Mouse (Mus musculus) heart, postnatal 14 days (tissue): ENCODE measurements around the gene AL607142.1. TPM values are rescaled to one million over a fixed set of nuclear protein-coding genes. Genes with fewer than 3 reads are reported as not detected.

Experiments used
- DNase-seq, 2 experiments: peaks; one replicate each; pipeline ENCODE4 v3.0.0; 2021 to 2022
- intact Hi-C: fragments of 180-260 bp; cut with DNase I; formaldehyde crosslinking; loops from one replicate; pipeline ENCODE4 v1.15.1; 2025
- total RNA-seq, 2 experiments: library from RNA; stranded (reverse); gene quantifications; 2 replicates each; pipeline ENCODE4 v1.2.3; 2021

Gene AL607142.1
- total RNA-seq, 2 experiments from 2014 or later = not detected

DNA sequence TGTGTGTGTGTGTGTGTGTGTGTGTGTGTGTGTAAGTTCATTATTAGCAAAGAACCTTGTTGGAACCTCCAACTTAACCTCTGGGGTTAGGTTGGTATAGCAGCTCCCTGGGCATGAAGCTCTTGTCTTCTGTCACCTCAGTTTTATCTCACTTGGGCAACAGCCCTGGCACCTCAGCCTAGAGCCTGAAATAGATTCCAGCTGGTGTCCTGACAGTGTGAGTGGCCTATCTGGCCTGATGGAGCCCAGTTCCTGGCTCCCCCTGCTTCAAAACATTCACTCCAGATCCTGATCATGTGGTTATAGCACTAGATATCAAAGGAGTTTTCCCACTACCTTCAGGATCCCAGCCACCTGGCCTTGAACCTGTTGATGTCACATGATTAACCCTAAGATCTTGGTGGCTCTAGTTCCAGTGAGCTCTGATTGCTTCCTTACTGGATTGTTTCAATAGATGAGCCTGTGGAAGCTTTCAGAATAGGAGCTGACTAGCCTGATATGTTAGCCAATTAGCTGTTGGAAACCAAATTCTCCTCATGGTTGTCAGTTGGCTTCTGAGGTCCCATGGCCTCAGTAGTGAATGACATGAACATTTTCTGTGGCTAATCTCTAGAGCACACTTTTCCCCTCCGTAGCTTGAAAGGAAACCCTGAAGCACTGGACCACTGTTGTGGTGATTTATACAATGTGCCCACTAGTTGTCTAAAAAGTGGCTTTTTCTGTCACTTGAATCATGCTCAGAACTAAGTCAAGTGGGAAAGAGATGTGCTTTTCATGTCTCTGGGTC, 27.4 kb downstream of the AL607142.1 start:
- intact Hi-C loops = no loop called here
- peak; percentile 44 to 75 for DNase-seq

DNA sequence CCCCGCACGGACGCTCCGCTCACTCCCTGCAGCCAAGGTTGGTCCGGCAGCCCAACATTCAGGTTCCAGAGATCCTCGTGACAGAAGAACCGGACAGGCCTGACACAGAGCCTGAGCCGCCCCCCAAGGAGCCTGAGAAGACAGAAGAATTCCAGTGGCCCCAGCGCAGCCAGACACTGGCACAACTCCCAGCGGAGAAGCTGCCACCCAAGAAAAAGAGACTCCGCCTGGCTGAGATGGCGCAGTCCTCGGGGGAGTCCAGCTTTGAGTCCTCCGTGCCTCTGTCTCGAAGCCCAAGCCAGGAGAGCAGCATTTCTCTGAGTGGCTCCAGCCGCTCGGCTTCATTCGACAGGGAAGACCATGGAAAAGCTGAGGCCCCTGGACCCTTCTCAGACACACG, 32.1 kb downstream of the AL607142.1 start:
- intact Hi-C loops = no loop called here
- DNase-seq = no peak

DNA sequence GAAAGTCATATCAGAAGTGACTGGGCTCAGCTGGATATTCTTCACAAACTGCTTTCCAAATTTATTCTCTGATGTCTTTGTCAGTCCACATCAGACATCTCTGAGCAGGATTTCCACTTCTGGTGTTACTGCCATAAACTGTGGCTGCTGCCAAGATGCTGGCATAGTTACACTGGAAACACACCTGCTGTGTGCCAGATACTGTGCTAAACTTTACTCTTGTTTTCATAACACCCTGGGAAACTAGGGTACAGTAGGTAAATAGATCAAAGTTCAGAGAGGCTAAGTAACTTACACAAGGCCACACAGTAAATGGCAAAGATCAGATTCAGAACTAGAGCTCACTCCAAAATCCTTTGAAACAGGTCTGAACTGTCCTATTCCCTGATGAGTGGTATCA, 36.4 kb downstream of the AL607142.1 start:
- intact Hi-C loops = loop anchor here (5.0 to 10.0 kb wide), 2 partner anchors 134 to 466 kb away; partner anchors contain the start of gene Guca2a
- no peak for DNase-seq

DNA sequence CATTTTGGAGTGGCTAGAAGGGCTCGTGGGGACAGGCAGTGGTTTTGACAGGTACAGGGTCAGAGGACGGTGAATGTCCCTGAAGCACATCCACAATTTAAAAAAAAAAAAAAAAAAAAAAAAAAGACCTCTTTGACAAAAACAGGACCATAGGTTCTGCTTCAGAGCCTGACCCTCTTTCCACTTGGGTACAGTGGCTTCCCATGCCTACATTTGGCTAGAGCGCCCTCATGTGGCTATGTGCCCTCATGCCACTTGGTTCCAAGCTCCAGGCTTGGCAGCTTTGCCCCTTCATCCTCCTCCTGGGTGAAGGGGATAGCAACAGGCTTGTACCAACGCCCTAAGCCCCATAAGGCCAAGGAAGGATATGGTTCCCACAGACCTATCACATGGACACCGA, 39.8 kb downstream of the AL607142.1 start:
- intact Hi-C loops = loop anchor here (5.0 to 10.0 kb wide), 2 partner anchors 137 to 470 kb away; partner anchors contain the start of gene Guca2a
- peak; percentile 78 to 87 for DNase-seq

DNA sequence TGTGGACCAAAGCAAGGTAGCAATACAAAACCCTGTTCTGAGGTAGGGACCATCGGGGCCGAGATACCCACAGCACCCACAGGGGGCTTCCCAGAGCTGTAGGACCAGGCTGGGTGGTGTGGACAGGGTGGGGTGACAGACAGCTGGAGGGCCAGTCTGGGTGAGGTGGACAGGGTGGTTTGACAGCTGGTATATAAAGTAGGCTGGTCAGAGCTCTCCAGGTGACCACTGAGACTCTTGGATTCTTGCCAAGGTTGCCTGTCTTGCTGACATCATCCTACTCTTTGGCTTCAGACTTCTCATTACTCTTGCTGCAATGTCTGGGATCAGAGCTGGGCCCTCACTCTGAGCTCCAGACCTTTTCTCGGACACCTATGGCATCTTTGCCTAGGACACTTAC, 41.6 kb downstream of the AL607142.1 start:
- intact Hi-C loops = loop anchor here (2.0 to 10.0 kb wide), 3 partner anchors 190 to 472 kb away; partner anchors contain the start of gene Guca2a
- no peak for DNase-seq

DNA sequence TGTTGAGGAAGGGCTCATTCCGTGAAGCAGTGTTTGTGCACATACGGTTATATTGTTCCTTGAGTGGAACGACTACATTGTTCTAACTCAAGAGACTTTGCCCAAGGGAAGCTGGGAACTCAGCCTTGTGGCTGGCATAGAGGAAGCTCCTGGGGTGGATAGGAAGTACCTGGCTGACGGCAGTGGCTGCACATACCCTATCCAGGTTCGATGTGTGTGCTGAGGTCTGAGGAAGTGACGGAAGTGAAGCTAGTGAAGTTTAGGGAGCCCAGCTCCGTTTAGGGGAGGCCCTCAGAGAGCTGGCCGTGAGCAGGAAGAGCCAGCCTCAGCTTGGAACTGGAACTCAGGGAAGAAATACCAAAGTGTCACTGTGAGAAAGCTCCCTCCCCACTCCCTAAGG, 43.0 kb downstream of the AL607142.1 start:
- intact Hi-C loops = loop anchor here (2.0 to 10.0 kb wide), 3 partner anchors 191 to 473 kb away; partner anchors contain the start of gene Guca2a

DNA sequence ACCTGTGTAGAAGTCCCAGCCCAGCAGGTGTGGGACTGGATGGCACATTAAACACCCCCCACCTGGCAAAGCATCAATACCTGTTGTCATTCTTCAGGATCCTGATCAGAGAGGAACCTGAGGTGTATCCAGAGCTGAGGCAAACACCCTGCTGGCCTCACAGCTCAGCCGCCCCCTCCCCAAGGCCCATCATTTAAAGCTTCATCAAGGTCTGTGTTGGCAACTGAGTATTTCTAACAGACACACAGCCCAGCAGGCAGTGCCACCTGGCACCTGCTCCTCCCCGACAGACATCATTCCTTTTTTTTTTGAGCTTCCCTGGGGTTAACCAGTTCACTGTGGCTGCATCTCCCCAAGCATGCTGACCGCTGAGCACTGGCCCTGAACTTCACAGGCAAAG, 50.7 kb downstream of the AL607142.1 start:
- intact Hi-C loops = no loop called here
- DNase-seq = no peak

More for the DNA sequence above, 43.0 kb downstream of the AL607142.1 start:
- no peak for DNase-seq

DNA sequence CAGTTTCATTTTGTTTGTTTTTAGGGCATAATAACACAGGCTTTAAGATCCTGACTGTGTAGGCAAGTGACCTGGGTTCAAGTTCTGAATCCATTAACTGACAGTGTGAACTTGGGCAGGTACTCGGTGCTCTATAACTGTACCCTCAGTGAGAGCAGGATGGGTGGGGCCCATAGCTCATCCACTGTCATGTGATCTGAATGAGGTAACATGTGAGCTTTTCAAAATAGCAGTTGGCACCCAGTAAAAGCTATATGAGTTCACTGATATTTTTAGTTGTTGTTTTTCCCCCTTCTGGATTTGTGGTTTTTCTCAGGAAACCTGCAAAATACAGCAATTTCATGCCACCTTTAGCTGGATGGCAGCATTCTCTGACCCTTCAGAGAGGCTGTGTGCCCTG, 51.5 kb downstream of the AL607142.1 start:
- intact Hi-C loops = no loop called here

DNA sequence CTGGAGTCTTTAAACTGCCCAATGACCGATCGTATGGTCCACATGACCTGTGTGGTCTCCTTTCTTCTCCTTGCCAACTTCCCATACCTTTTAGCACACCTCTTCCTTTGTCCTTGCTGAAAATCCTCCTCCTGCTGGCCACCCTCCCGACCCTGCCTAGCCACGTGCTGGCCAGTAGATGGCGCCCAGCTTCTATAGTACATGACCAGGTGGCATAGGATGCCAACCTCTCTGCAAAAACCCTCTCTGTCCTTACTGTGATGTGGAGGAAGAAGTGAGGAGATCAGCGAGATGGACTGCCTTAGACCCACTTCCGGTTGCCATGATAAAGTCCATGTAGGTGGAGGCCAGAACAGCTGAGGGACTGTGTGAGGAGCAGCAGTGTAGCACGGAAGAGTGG, 55.5 kb downstream of the AL607142.1 start:
- peak; percentile 68 to 81 for DNase-seq
- intact Hi-C loops = loop anchor here (2.0 to 5.0 kb wide), 2 partner anchors 67 to 262 kb away; no protein-coding TSS in a partner anchor

More for the DNA sequence above, 51.5 kb downstream of the AL607142.1 start:
- DNase-seq = no peak

DNA sequence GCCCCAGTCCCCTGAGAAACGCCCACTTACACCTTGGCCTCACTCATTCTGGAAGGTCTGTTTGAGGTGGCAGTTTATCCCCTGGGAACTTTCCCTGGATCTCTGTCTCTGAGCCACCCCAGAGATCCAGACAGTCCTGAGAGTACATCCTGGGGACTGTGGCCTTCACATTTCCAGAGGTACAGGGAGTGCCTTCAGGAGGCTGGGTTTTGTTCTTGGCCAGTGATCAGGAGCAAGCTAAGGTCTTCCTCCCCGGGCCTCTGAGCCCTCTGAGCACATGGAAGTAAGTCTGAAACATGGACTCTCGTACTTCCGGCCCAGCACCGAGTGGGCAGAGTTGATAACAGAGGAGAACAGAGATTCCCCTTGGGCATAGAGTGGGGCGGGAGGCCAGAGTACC, 59.9 kb downstream of the AL607142.1 start:
- intact Hi-C loops = loop anchor here (5.0 kb wide), 2 partner anchors 207 to 258 kb away; no protein-coding TSS in a partner anchor
- no peak for DNase-seq

DNA sequence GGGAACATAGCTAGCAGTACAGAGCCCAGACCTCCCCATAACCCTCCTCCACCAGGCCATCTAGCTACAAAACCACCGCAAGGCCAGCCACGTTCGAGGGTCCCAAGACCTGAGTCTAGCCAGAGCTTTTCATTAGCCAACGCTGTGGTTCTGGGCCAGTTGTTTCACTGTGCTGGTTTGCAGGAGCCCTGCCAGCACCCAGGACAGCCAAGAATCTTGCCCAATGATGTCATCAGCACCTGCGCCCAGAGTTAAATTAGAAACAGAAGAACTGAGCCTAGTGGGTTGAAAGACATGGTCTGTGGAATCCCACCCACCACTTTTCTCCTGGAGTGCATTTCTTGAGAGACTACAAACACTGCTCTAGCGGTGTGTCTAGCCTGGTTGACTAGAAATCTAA, 61.3 kb downstream of the AL607142.1 start:
- intact Hi-C loops = loop anchor here (5.0 kb wide), 1 partner anchor 209 kb away; no protein-coding TSS in a partner anchor
- DNase-seq = peak; percentile 49 to 69

DNA sequence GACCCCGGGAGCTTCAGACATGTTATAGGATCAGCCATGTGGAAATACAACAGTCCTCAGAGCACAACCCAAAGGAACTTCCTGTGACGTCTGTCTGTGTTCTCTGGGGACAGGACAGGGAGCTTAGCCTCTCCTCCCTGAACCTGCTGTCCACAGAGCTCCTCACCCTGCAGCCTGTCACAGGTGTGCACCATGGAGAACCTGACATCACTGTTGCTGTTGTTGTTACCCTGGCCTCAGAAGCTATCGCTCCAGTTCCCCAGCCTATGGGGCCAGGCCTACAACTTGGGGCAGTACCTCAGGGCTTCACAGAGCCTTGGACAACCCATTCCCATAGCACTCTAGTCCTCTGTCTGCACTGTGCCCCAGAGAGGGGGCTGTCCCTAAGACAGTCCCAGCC, 62.5 kb downstream of the AL607142.1 start:
- no peak for DNase-seq
- intact Hi-C loops = loop anchor here (5.0 kb wide), 1 partner anchor 210 kb away; no protein-coding TSS in a partner anchor

DNA sequence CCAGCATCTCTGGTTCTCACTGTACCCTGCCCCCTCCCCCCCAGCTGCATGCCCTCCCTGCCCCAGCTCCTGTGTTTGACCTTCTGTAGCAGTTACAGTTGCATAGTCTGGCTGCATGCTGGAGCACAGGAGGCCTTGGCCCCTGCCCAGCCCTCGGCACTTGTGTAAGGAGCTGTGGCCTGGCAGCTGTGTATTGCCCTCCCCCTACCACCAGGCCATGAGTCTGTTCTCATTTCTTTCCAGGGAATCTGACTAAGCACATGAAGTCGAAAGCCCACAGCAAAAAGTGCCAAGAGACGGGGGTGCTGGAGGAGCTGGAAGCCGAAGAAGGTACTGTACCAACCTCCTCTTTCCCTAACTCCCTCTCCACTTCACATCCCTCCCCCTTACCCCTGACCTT, 63.2 kb downstream of the AL607142.1 start:
- intact Hi-C loops = loop anchor here (5.0 kb wide), 1 partner anchor 211 kb away; no protein-coding TSS in a partner anchor
- DNase-seq = peak; percentile 64 to 76

DNA sequence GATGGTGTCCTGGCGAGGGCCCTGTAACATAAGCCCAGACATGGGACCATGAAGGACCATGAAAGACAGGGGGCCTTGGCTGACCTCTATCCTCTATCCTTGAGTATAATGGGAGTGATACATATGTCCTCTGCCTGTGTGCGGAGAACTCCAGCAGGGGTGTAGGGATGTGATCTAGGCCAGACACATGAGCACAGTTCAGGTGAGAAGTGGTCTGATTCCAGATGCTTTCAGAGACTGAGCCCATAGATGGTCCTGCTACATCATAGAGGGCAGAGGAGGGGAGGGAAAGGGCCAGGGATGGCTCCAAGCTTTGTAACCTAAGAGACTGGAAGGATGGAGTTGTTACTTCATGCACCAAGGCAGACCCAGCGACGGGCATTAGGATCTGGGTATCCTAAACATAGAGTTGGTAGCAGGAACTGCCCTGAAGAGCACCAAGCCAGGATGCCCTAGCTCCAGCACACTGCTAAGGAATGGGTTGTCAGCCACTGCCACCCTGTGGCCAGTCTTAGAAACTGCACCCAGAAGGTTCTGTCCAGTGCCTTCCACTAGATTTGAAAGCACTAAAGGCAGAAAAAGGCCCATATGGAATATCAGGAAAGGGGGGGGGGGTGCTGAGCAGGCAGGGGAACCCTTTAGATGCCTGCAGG, 64.6 kb downstream of the AL607142.1 start:
- intact Hi-C loops = loop anchor here (5.0 kb wide), 1 partner anchor 212 kb away; no protein-coding TSS in a partner anchor
- peak; percentile 57 to 72 for DNase-seq

DNA sequence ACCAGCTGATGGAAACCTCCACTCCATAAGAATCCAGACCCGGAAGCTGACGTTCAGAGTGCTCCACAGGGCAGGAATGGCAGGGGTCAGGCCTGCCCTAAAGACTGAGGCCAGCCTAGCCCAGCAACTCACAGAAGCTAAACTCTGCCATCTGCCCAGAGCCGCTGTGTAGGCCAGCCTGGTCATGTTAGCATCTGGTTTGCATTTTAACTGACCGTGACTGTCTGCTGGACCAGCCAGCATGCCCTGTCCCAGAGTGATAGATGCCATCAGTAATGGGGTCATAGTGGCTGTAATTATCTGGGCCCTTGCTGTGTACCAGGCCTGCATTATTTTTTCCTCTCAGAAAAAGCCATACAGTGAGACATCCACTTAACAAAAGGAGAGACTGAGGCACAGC, 66.1 kb downstream of the AL607142.1 start:
- intact Hi-C loops = no loop called here
- no peak for DNase-seq

DNA sequence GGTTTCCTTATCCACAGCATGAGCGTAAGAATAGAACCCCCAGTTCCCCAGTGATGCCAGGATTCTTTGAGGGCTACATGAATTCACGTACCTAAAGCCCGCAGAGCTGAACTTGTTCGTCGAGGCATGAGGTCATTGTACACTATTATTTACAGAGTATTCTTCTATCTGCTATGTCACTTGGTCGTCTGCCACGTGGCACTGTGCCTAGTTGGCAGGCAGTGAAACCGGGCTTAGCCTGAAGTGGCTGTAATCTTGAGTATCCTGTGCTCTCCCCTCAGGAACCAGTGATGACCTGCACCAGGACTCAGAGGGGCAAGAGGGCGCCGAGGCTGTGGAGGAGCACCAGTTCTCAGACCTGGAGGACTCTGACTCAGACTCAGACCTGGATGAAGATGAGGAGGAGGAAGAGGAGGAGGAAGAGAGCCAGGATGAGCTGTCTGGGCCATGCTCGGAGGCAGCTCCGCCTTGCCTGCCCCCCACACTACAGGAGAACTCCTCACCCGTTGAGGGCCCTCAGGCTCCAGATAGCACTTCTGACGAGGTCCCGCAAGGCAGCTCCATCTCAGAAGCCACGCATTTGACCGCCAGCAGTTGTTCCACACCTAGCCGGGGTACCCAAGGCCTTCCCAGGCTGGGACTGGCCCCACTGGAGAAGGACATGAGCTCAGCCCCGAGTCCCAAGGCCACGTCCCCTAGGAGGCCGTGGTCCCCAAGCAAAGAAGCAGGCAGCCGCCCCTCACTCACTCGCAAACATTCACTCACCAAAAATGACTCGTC, 66.8 kb downstream of the AL607142.1 start:
- intact Hi-C loops = no loop called here
- DNase-seq = peak; percentile 74 to 86

DNA sequence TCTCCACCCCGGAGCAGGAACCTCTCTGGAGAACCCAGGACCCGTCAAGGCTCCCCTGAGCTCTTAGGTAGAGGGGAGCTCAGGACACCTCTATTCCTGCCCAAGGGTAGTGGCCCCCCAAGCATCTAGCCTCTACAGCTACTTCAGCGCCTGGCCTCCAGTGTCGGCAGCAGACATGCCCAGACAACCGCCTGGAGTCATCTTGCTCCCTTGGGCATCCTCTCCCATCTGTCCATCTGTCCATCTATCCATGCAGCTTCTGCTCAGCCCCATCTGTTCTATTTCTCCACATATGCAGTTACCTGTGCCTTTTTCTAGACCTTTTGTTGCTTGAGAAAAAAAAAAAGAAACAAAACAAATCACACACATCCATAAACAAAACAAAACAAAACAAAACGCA, 69.4 kb downstream of the AL607142.1 start:
- intact Hi-C loops = no loop called here
- no peak for DNase-seq

DNA sequence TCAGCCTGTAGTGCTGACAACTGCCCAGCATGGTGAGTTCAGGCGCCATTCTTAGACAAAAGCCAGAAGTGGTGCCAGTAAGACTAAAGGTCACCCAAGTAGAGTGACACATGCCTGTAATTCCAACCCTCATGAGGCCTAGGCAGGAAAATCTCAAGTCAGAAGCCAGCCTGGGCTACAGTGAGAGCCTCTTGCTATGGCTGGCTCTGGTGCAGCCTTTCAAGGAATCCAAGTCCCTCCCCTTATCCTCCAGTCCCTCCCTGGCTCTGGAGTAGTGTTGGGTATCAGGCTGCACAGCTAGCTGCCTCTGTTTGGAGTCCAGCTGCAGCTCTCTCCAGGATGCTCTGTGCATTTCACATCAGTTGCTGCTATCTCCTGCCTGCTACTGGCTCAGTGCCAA, 77.0 kb downstream of the AL607142.1 start:
- DNase-seq = no peak
- intact Hi-C loops = no loop called here

DNA sequence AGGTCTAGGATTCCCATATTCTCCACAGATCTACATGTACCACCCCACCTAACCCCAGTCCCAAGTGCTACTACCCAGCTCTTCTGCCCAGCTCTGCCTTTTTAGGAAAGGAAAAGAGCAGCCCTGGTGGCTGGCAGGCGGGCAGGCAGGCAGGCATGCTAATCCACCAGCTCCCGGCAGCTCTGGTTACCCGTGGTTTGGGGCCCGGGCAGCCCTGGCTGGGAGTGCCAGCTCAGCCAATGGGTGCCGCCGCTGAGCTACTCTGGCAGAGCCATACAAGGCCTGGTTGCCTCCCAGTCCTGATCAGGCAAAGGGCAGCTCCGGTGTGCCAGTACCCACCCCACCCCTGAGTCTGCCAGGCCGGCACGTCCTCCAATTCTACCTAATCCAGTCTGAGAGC, 78.1 kb downstream of the AL607142.1 start:
- intact Hi-C loops = no loop called here
- DNase-seq = no peak
